Mouse (Mus musculus) splenic B cell, adult 2 months (primary cell): ENCODE results near the gene Rab5c.

ENCODE experiments used
- DNase-seq: peaks from one replicate; pipeline ENCODE4 v3.0.0-alpha.2; 2011; ENCODE audit warnings: low read depth, low spot score
- H3K27me3 ChIP-seq: 2 replicates; pipeline ENCODE4 v1.6.1; 2012; ENCODE audit warnings: mild to moderate bottlenecking, low read length, moderate library complexity, mixed read lengths; ENCODE audit not compliant: control insufficient read depth, poor library complexity, insufficient read depth, severe bottlenecking
- H3K36me3 ChIP-seq: 2 replicates; pipeline ENCODE4 v1.6.1; 2012; ENCODE audit warnings: mild to moderate bottlenecking, low read length, moderate library complexity, mixed read lengths; ENCODE audit not compliant: control insufficient read depth, poor library complexity, insufficient read depth, severe bottlenecking

The Rab5c gene

DNA sequence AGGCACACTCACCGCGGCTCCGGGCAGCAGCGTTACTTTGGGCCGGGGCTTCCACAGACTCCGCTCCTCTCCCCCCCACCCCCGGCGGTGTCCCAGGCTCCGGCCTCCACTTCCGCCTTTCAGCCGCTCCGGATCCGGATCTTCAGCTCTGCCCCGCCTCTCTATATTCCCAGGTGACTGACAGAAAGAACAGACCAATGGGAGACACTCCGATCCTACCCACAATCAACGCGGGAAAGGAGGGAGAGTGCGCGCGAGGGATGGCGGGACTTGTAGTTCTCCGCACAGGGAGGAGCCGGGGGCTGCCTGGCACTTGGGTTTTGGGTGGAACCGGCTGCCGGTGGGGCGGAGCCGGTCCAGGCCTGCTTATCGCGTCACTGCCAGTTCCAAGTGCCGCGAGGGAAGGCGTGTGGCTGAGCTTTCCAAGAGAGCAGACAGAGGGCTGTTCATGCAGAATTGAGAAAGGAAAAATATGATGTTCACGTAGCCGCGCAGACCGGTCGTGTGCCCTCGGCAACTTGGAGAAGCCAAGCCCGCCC lies at the start of gene Rab5c:
Gene Rab5c, minus strand, starts transcription at position 150 of the 539 bp plus-strand sequence.
- Histone ChIP-seq H3K36me3 (no peaks in the 10 kb centered on the region), H3K27me3 (no peaks in the 10 kb centered on the region)
- peak; percentile 98 for DNase-seq

DNA sequence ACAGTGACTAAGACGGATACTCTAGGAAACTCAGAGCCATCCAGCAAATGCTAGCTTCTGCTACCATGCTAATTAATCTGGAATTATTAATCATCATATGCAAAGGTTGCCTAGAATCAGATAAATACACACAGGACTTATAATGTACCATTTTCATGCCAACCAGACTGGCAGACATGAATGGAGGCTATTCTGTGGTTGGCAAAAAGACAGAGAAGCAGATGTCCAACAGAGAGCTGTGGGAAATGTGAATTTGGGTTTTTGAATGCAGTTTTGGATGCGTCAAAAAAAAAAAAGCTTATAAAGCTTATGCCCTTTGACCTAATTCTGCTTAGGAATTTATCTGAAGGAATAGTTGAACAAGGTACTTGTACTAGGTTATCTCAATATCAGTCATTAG lies 47.8 kb upstream of the Rab5c start:
- H3K27me3 ChIP-seq = no peaks in the 10 kb centered on the region; the same call in 1 of the 2 replicates
- DNase-seq = no peak
- H3K36me3 ChIP-seq = peaks cover 45% of the 10 kb centered on the region

DNA sequence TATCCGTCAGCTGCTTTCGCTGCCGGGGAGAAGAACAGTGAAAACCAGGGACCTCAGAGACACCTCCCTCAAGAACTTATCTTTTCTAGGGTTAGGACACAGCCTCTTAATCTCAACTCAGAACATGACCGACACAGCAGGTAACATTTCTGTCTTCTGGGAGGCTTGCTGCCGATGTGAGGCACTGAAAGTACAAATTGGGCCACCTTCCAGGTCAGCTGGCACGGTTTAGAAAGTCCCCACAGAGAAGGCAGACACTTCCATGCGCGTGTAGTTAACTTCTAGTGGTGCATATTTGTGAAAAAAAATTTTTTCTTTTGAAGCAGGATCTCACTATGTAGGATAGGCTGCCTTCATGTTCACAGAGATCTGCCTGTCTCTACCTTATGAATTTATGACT lies 46.3 kb upstream of the Rab5c start:
- DNase-seq = no peak
- Histone ChIP-seq H3K27me3 (no peaks in the 10 kb centered on the region; the same call in 1 of the 2 replicates), H3K36me3 (peaks cover 38% of the 10 kb centered on the region)

DNA sequence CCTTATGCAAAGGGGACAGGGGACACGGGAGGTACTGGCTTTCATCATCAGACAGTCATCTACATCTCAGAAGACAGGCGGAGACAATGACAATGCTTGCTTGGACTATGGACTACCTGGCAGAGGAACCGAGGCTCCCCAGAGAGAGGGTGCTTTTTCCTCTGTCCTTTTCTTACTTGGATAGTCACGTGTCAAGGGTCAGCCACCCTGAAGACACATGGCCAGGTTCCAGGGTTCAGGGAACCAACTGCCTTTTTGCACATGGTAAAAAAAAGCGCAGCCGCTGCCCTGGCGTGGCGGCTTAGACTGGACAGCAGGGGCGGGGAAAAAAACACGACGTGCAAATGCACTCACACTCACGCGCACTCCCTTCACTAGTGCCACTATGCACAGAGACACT lies 44.6 kb upstream of the Rab5c start:
- no peak for DNase-seq
- H3K27me3 ChIP-seq = no peaks in the 10 kb centered on the region
- H3K36me3 ChIP-seq = peaks cover 31% of the 10 kb centered on the region

DNA sequence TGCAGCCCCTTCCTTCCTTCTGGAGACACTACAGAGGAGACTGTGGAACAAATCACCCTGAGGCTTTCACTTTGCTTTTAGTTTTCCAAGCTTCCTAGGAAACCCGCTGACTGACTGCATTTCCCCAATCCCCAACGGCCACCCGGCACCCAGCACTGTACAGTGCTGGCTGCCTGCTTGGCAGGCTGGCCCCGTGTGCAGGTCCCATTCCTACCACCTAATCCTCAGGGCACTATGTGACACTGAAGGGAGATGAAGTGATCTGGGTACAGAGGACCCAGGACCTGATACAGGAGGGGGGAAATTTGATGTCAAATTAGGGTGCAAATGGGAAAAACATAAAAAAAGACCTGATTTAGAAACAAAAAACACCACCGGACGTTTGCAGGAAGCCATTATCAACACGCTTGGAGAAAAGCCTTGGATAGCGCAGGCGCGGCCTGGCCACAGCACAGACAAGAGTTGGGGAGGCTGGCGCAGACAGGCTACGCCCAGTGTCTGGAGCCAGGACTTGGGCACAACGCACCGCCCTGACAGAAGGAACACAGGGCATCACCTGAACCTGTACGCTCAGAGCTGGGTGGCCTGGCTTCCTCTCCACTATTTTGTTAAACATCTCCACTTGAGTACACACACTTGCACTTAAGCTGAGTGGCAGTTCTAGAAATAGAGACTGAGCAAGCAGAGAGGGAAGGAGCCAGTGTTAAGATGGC lies 43.9 kb upstream of the Rab5c start:
- no peaks in the 10 kb centered on the region for H3K27me3 ChIP-seq
- peaks cover 29% of the 10 kb centered on the region for H3K36me3 ChIP-seq
- DNase-seq = no peak

DNA sequence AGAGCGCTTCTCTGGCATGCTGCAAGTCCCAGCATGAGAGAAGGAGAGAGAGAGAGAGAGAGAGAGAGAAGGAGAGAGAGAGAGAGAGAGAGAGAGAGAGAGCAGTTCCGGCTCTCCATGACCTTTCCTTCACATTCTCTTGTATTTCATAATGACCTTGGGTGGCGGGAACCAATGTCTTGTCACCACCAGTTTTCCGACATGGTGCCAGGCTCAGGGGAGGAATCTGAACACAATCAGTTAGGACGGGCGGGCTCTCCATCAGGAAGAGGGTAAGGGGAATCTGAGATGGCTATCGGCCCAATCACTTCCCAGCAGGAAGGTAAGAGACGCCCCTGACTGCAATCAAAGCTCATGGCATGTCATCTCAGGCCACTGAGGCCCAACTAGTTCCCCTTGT lies 42.2 kb upstream of the Rab5c start:
- DNase-seq = no peak

DNA sequence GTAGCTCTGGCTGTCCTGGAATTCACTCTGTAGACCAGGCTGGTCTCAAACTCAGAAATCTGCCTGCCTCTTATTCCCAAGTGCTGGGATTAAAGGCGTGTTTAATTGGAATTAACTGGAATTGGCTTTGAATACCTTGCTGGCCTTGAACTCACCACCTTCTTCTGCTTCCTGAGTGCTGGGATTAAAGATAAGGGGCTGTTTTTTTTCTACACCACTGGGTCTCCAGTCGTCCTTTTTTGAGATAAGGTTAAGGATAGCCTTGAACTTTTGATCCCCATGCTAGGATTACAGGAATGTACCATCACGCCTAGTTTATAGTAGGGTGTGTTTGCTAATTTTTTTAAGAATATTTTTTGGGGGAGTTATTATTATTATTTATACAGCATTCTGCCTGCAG lies 40.1 kb upstream of the Rab5c start:
- peaks cover 15% of the 10 kb centered on the region for H3K36me3 ChIP-seq
- H3K27me3 ChIP-seq = no peaks in the 10 kb centered on the region
- no peak for DNase-seq

More for the DNA sequence above, 42.2 kb upstream of the Rab5c start:
- Histone ChIP-seq H3K36me3 (peaks cover 23% of the 10 kb centered on the region), H3K27me3 (no peaks in the 10 kb centered on the region)

DNA sequence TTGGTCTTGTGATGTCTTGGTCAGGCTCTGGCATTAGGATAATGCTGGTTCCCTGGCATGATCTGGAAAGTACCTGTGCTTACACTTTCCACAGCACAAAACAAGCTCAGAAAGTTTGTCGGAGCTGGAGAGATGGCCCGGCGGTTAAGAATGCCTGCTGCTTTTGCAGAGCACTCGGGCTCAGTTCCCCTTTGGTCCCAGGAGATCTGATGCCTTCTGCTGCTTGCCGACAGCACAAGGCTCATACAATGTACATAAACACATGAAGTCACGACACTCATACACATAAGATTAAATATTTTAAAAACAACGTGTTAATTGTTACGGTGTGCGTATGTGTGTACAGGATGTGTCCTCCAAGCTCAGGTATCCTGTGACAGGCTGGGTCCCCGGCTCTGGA lies 37.9 kb upstream of the Rab5c start:
- DNase-seq = peak; percentile 86
- peaks cover 1% of the 10 kb centered on the region; the same call in 1 of the 2 replicates for H3K36me3 ChIP-seq
- H3K27me3 ChIP-seq = no peaks in the 10 kb centered on the region

DNA sequence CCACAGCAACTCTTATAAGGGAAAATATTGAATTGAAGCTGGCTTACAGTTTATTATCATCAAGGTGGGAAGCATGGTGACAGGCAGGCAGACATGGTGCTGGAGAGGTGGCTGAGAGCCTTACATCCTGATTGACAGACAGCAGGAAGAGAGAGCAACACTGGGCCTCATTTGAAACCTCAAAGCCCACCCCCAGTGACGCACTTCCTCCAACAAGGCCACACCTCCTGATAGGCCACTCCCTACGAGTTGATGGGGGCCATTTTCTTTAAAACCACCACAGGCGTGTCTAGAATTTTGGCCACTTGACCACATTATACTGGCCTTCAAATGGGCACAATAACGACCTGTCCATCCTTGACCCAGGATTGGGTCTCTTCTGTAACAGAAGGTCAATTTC lies 36.2 kb upstream of the Rab5c start:
- peak; percentile 23 for DNase-seq
- H3K36me3 ChIP-seq = no peaks in the 10 kb centered on the region; the same call in 1 of the 2 replicates
- no peaks in the 10 kb centered on the region for H3K27me3 ChIP-seq

DNA sequence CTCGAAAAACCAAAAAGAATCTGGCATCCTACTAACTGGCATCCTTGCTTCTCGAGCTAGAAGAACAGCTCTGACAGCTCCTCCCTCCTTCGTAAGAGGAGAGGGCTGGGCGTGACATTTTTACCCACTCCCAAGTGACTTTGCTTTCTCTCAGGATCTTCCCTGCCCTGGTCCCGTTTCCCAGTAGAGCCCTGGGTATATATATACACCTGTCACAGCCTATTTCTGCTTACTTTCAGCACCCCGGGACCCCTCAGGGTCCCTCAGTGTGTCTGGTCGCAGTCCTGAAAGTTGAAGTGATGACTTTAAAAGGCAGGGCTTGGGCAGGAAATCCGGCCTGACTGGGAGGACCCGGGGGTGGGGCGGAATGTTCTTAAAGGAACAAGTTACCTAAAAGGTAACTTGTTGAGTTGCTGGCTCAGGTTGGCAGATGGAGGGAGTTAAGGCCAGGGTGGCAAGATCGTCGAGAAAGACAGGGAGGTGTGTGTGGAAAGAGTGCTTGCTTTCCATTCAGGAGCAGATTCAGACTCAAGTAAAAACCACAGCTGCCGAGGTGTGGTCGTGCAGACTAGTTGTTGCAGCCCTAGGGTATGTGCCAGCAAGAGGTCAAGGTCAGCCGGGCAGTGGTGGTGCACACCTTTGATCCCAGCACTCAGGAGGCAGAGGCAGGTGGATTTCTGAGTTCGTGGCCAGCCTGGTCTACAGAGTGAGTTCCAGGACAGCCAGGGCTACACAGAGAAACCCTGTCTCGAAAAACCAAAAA lies 32.8 kb upstream of the Rab5c start, which contains the start of gene Ghdc:
Gene Ghdc, minus strand, starts transcription at position 312 of the 763 bp plus-strand sequence.
- H3K36me3 ChIP-seq = no peaks in the 10 kb centered on the region; the same call in 1 of the 2 replicates
- DNase-seq = peak; percentile 80
- no peaks in the 10 kb centered on the region for H3K27me3 ChIP-seq

DNA sequence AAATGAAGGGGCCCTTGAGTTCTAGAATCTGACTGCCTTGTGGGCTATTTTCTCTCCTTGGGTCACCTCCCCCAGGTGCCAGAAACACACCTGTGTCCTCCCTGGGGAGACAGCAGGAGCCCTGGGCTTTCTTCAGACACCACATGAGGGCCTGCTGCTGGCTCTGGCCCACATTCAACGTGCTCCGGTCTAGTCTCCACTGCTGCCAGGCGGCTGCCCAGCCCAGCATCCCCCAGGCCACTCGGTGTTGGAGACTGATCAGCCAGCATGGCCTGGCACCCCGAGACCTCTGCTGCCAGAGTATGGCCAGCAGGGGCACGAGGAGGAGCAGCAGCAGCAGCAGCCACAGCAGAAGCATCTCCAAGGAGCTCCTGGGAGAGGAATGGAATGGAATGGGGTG lies 32.0 kb upstream of the Rab5c start:
- Histone ChIP-seq H3K36me3 (no peaks in the 10 kb centered on the region; the same call in 1 of the 2 replicates), H3K27me3 (no peaks in the 10 kb centered on the region)
- DNase-seq = no peak

DNA sequence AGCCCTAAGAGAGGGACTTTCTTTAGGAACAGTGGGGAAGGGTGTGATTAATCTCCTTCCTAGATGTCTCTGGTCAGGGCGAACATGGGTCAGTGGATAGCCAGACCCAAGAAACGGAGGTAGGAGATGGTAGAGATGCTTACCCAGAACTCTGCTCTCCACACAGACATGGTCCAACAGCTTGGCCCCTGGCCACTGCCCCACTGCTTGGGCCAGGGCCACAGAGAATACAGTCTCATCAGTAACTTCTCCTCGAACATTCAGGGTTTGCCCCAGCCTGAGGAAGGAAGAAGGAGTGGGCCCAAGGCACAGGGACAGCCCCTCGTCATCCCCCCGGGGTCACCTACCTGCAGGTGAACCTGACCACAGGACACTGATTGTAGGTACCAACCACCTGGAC lies 29.9 kb upstream of the Rab5c start:
- no peak for DNase-seq
- Histone ChIP-seq H3K27me3 (no peaks in the 10 kb centered on the region), H3K36me3 (no peaks in the 10 kb centered on the region; the same call in 1 of the 2 replicates)

DNA sequence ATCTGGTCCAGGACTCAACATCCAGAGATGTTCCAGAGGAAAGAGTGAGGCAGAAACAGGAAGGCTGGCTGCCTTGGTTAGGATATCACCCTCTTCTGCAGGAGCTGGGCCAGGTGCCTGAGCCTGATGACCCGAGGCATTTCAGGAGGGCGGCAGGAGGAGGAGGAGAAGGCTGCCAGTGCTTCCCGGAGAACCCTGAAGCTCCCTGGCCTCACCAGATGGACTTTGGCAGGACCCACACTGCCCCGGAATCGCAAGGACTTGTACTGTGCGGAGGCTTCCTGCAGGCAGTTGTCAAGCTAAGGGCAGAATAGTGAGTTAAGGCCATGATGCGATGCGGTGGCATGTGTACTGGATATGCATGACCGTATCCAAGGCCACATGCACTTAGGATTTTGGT lies 28.7 kb upstream of the Rab5c start:
- Histone ChIP-seq H3K36me3 (no peaks in the 10 kb centered on the region; the same call in 1 of the 2 replicates), H3K27me3 (no peaks in the 10 kb centered on the region)
- DNase-seq = no peak

DNA sequence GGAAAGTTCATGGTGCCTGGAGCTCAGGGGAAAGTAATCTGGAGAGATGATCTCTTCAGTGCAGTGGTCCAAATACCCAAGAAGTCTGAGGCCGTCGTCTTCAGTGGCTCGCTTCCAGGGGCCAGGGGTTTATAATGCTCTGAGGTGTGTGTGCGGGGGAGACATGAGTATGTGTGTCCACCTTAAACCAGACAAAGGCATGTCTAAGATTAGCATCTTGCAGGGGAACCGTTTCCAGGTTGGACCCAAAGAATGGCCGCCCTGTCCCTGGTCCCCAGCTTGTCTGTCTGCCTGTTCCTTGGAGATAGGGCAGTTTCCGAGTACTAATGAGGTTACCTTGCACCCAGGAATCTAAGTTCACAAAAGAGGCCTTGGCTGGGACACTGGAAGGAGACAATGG lies 24.8 kb upstream of the Rab5c start, which contains the start of gene Hcrt:
Gene Hcrt, minus strand, starts transcription at position 101 of the 400 bp plus-strand sequence.
- no peak for DNase-seq
- no peaks in the 10 kb centered on the region for H3K27me3 ChIP-seq
- H3K36me3 ChIP-seq = no peaks in the 10 kb centered on the region

DNA sequence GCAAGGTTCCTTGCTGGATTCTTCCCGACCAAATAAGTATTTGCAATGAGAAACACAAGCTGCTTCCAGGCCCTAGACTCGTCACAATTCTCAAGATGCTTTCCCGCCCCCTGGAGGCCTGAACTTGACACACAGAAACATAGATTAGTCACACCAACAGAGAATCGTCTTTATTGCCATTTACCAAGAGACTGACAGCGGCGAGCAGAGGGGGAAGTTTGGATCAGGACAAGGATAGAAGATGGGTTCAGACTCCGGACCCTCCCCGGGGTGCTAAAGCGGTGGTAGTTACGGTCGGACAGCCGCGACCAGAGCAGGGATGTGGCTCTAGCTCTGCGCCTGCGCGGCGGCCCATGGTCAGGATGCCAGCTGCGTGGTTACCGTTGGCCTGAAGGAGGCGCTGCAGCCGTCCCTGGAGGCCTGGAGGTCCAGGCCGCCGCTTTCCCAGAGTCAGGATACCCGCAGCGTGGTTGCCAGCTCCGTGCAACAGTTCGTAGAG lies 23.6 kb upstream of the Rab5c start:
- no peaks in the 10 kb centered on the region for H3K27me3 ChIP-seq
- DNase-seq = peak; percentile 85
- no peaks in the 10 kb centered on the region for H3K36me3 ChIP-seq
